Mouse (Mus musculus) cerebellum, adult 11 months (tissue): Measurements from ENCODE around the gene Cmklr1.
"Not testable (repeated sequence)": the region's sequence is repeated elsewhere in the genome, so short reads cannot be mapped to it uniquely, and the experiment has no call there.

Experiments
- DNase-seq: peaks from one replicate; pipeline ENCODE4 v3.0.0; 2022

The Cmklr1 gene

DNA sequence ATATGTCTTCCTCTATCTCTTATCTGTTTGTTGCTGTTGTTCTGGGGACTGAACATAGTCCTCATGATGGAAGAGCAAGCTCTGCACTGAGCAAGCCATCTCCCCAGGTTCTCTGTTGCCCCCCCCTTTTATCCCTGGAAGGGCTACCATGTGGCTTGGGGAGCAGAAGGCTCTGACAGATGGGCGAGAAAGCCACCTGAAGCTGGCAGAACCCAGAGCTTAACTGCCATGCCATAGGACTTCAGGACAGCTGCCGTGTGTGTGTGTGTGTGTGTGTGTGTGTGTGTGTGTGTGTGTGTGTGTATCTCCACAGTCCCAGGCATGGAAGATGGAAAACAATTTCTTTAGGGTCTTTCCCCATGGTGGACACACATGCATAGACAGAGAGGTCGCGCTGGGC, 31.5 kb downstream of the Cmklr1 start:
- peak; percentile 63 for DNase-seq

DNA sequence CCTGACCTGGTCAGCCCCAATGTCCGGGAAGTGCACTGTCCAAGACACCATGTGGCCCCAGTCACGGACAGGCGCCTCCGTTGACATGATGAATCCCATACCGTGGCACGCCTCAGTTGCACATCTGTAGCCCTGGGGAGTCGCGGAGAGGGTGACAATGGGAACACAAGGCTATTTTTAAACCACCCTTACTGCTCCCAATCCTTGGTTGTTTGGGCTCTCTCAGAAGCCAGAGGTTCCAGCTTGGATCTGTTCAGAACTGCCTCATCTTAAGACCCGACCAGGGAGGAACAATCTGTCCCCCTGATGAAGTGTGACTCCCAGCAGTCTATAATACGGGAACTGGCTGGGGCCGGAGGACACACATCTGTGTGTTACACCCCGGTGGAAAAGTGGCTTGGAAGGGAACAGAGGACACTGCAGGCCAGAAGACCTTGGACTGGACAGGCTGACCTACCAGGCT, 38.4 kb downstream of the Cmklr1 start:
- DNase-seq = no peak

DNA sequence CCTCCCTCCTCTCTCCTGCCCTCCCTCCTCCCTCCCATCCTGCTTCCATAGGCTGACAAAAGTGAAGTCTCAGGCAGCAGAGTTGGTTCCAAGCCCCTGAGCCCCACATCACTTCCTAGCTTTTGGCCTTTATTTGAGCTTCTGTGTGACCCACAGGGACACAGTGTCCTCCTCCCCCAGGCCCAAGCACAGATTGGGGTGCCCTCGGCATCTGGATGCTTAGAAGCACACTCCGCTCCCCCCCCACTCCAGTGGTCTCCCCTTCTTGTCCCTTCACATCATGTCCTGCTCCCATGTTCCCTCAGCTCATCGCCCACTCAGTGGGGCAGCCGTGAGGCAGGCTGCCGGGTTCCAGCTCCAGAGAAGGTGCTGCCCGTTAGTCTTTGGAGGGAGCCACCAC, 39.1 kb downstream of the Cmklr1 start:
- DNase-seq = no peak

DNA sequence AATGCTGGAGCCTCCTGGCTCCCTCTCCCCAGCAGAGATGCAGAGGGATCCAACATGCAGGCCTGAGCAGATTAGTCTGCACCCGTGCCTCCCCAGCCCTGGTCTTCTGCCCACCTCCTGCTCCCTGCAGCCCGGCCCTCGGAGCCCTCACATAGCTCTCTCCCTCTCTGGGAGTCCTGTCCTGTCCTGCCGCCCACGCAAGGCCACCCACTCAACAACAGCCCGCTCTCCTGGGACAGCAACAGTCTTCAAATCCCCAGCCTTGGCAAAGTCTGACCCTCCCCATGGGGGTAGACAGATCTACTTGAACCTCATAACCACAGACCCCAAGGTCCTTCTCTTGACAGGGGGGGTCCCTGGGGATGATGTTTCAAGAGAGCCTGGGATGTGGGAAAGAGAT, 39.7 kb downstream of the Cmklr1 start:
- DNase-seq = no peak

DNA sequence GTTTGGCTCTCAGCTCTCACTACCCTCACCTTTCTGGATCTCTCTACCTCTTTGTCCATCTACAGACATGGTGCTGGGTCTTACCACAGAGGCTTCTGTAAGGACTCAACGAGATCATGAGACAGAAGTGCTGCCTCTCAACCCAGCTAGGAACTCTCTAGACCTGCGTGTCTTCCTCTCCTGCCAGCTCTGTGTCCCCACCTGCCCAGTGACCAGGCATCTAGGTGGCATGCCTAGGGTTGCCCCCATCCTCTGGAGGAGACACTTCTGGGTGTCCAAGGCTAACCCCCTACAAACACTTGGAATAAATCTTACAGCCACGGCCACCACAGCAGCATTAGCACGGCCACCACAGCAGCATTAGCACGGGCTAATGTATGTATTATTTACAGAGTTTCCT, 40.3 kb downstream of the Cmklr1 start:
- DNase-seq = no peak

DNA sequence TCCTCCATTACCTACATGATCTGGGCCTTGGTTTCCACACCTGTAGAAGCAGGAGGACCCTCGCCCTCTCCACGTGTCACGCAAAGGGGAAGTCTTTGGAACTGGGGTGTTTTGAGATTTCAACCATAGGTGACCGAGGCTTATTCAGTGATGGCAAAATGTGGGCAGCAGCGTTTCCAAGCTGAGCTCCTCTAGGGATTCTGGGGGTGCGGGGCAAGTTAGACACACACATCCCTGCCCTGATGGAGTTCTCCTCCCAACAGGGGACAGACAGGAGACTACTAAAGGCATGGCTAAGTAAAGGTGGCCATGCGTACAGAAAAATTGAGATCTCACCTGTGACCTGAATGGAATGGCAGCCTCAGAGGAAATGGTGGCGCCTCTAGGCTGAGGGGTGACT, 41.7 kb downstream of the Cmklr1 start:
- DNase-seq = no peak

DNA sequence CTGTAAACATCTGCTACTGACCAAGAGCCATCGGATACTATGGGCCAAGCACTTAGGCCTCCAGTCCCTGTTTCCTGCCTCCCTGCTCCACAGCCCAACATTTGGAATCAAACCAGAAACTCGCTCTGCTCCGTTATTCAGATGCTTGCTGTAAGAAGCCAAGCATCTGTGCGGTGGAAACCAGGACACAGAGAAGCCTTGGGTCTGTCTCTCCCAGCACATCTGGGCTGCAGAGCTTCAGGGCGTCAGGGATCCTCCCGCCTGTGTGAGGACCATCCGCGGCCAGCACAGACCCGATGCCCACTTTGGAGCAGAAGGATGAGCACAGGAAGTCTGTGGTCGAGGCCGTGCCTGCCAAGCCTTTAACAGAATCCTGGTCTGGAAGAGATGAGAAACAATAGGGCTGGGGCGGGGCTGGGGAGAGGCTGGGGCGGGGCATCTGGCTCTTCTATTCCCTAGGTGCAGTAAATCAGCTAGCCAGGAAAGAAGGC, 42.2 kb downstream of the Cmklr1 start:
- DNase-seq = no peak

DNA sequence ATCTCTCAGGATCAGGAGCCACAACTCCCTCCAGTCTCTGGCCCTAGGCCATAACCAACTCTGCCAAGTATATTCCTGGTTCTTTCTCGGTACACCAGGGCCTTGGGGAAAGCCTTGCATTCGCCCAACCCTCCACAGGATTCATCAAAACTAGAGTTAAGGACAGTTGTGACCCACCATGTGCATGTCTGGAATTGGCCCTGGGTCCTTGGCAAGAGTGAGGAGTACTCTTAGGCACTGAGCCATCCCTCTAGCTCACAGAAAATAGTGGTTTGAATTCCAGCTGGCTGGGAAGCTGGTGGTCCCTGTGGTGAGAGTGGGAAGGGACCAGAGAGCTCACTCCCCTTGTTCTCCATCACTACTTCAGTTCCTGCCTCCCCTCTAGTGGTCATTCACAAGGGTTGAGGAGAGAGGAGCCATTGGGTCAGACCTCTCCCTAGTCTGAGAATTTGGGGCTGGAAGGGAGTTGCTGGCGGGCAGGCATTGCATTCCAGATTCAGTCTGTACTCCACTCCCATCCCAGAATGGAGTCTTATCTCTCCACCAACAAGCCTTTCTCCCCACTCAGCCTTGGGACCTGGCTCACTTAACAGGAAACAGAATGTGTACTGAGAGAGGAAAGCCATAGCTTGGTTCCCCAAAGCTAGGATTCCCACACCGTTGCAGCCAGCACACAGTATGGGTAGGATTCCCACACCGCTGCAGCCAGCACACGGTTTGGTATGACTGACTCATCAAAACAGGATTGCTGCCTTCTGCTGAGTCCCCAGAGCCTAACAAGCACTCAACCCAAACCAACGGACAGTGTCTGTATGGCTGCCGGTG, 43.1 kb downstream of the Cmklr1 start:
- no peak for DNase-seq

DNA sequence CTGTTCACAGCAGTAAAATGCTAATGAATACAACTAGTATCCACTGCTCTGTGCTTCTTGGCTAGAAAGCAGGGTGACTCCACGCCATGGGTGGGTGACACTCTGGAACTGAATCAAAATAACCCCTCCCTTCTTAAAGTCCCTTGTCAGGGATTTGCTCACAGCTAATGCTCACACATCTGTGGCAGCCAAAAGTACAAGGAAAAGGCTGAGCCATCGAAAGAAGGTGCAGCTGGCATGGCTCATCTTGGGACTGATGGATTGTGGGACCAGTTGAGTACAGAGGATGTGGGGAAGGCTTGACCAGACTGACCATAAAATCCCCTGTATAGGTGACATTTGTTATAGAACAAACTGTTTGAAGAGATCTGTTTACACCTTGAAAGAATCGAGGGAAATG, 44.1 kb downstream of the Cmklr1 start:
- no peak for DNase-seq

DNA sequence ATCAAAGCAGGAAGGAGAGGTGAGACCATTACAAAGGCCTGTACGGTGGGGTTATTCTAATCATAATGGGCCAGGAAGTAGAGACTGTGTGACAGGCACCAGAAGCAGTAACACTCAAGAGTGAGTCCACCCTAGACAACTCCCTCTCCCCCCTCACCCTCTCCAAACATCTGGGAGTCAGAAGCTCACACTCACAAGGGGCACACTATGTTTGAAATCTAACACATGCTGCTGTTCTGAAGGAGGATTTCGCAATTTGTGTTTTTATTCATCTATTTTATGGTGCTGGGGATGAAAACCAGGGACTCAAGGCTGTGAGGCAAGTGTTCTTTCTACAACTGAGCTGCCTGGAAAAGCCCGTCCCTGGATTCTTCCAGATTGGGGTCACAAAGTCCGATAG, 45.5 kb downstream of the Cmklr1 start:
- DNase-seq = no peak

DNA sequence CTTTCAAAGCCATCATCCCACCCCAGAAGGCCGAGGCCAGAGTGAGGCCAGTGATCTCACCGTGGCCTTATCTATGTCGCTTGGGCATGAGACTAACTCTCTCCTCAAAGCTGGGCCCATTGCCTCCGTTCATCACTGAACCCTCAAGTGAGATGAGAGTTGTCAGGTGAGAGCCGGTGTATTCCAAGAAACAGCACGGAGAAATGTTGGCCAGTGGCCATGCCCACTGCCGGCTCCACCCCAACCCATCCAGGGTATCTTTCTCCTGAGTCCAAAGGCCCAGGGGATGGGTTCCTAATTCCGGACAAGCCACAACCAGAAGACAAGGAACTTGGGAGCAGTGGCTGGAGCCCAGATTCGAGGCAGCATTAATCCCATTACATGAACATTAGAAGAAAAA, 46.8 kb downstream of the Cmklr1 start:
- DNase-seq = no peak

DNA sequence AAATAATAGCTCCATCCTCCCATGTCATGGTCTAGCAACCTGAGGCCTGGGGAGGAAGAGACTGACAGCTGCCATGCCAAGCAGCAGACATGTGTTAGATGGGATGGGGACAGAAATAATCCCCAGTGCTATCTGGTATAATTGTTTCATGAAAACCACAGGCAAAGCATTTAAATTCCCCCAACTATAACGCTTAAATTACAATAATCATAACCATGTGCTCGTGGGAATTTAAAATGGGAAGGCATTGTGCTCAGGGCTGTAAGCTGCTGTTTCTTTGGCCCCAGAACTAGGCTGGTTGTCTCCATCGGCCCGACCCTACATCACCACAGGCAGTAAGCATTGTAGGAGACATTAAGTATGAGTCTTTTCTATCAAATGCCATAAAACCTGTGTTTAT, 49.4 kb downstream of the Cmklr1 start:
- no peak for DNase-seq

DNA sequence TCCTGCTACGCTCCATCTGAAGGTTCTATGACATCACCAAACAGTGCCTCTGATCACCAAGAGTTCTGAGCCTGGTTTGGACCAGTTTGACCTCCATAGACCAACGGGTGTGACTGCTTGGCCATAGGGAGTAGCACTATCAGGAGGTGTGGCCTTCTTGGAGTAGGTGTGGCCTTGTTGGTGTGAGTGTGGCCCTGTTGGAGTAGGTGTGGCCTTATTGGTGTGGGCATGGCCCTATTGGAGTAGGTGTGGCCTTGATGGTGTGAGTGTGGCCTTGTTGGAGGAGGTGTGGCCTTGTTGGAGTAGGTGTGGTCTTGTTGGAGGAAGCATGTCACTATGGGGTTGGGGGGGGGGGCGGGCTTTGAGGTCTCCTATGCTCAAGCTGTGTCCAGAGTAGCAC, 50.0 kb downstream of the Cmklr1 start:
- DNase-seq = no peak

DNA sequence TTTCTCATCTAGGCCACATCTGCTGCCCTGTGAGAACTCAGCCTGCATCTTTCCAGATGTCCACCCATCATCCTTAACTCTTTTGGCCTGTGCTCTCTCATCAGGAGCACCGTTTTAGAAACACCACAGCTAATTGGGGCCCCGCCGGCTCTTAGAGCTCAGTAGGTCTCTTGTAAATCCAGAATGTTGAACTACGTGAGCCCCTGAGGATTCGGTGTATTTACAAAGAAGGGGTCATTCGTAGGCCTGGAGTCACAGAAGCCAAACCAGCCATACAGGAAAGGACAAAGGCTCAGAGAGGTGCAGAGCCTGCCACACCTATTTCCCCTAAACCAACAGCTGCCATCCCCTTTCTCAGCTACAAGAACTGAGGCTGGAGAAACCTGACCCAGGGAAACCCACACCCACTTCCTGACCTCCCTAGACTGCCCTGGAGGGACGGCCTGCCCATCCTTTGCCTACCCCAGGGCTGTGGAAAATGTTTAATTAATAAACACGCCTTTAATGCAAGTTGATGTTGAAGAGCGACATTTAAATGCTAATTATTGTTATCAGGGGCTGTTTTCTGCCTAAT, 53.4 kb downstream of the Cmklr1 start:
- no peak for DNase-seq

DNA sequence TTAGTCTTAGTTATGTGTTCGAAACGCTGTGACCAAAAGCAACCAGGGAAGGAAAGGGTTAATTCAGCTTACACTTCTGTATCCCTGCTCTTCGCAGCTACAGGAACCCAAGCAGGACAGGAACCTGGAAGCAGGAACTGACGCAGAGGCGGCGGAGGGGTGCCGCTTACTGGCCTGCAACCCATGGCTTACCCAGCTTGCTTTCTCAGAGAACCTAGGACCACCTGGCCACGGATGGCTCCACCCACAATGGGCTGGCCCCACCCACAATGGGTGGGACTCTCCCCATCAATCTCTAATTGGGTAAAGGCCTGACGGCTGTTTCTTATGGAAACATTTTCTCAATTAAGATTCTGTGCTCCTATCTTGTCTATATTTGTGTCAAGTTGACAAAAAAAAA, 54.0 kb downstream of the Cmklr1 start:
- no peak for DNase-seq

DNA sequence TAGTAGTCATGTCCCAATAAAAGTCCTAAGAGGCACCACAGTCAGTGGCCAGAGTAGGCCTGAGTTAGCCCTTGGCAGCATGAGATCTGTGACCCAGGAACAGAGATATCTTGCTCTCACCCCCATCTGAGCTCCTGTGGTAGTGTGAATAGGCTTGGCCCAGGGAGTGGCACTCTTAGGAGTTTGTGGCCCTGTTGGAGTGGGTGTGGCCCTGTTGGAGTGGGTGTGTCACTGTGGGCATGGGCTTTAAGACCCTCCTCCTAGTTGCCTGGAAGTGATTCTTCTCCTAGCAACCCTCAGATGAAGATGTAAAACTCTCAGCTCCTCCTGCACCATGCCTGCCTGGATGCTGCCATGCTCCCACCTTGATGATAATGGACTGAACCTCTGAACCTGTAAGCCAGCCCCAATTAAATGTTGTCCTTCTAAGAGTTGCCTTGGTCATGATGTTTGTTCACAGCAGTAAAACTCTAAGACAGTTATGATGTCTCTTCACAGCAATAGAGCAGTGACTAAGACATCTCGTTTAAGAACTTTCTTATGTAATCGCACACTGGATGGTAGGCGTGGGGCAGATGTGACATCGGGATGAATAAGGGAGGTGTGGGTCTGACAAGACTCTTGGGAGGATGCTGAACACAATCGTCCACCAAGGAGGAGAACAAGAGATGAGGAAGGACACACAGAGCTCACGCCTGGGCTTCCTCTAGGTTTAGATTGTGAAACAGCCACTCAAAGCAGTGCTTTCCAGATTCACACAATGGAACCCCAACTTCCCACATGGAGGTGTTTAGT, 56.1 kb downstream of the Cmklr1 start:
- no peak for DNase-seq

DNA sequence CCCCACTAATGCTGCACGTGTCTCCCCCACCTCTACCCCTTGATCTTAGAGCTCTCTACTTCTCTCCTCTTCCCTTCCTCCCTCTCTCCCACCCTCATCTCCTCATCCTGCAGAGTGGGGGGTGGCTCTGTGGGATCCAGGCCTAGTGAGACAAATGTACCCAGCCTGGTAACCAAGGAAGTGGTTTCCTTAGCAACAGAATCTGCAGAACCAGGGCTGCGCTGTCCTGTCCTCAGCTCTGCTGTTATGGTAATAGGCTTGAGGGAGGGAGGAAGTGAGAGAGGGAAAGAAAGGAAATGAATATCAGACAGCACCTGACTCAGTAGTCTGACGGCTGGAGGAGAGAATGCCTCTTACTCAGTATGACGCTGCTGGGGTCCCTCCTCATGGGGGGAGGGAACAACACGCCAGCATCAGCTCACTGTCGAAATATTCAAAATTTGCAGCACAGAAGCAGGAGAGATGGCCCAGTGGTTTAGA, 58.4 kb downstream of the Cmklr1 start:
- no peak for DNase-seq

DNA sequence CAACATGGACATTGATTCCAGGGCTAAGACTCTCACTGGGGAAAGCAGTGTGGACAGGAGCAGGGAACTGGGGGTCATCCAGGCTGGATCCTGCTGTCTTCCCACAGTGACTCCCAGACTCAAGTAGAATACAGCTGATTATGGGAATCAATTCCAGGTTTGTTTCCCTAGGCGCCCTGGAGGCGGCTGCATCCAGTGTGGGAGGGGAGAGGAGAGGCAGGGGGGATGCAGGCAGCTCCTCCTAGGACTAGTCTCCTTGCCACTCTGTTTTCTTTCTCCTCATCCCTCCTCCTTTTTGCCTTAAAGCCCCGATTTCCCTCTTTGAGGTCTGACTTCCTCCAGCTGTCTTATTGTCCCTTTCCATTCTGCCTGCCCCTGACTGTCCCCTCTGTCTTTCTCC, 59.1 kb downstream of the Cmklr1 start:
- DNase-seq = no peak

DNA sequence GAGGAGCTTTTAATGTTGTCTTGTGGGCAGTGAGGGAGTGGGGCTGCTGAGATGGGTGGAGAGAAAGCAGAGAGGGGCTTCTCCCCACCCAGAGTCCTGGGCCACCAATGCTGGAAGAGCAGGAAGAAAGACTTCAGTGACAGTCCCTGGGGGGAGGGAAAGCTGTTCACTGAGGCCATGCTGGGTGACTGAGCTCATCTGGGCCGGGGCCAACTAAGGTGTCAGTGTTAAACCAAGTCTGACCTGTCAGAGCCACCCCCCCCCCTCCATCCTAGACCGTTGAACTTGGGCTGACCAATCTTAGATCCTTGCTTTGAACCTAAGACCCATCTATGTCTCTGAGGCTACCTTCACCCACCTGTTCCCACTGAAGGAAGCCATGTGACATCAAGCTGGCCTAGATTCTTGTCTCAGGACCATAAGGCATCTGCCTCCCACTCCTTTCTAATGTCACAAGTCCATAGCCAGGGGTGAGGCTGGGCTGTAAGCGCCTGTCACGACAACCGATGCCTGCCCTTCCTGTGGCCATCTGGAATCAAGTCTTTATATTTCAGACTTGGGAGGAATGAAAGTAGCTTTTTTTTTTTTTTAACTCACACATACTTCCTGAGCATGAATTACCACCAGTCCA, 60.1 kb downstream of the Cmklr1 start:
- no peak for DNase-seq

DNA sequence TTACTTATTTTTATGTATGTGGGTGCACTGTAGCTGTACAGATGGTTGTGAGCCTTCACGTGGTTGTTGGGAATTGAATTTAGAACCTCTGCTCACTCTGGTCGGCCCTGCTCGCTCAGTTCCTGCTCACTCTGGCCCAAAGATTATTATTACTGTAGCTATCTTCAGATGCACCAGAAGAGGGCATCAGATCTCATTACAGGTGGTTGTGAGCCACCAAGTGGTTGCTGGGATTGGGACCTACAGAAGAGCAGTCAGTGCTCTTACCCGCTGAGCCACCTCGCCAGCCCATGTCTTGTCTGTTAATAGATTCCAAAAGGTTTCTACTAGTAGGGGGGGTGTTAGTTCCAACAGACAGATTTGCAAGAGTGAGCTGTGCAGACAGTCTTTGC, 63.8 kb downstream of the Cmklr1 start:
- DNase-seq = not testable (repeated sequence)

DNA sequence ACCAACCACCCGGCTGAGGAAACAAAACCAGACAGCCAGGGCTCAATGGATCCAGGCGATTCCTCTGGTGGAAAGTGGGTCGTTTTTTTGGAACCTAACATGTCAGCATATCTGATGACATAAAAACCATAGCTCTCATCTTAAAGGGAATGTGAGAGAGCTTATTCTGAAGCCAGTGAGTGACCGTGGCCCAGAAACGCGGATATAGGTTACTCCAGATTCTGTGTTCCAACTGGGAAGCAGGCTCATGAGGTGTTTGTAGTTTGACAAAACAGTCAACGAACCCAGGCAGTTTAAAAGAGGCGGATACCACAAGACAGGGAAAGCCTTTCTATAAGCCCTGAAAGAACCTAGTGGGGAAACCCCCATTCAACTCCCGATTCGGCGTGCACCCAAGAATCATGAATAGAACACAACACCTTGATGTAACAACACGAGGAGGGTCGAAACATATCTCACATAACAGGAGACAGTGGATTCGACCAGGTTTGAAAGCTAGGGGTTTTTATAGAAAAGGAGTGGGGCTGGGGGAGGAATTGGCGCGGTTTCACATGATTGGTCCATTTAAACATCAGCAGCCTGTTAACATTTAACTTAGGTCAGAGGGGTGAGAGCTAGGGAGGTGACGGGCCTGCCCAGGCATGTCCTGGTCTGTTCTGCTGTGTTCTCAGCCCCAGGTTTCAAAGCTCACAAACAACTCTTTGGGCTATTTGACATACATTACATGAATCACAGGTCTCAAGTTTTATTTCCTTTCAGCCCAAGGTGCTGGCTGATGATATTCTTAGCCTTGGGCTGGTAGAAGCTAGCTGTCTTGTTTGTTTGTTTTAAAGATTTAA, 64.4 kb downstream of the Cmklr1 start:
- not testable (repeated sequence) for DNase-seq

DNA sequence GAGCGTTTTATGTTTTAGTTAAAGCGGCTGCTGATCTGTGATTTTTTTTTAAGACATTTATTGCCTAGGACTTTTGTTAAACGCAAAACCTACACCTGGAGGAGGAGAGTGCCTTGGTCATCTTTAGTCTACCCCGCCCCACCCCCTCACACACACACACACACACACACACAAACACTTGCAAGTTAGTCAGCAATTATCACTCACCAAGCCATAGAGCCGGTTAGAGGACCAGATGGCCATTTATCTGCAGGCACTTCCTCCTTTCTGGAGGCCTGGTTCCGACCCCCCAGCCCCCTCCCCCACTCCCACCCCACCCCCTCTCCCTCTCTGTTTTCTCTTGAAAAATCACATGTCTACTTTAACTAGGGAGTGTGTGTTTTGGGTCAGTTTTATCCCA, 65.8 kb downstream of the Cmklr1 start:
- no peak for DNase-seq
